Mouse (Mus musculus) limb, embryonic 12.5 days (tissue): ENCODE data around the gene Gtf2i. TPM values are rescaled to one million over a fixed set of nuclear protein-coding genes. Genes with fewer than 3 reads are reported as not detected.
A peak's percentile ranks its signal among the peaks of the same experiment; 100 is the strongest.
"Not testable (repeated sequence)": the region's sequence is repeated elsewhere in the genome, so short reads cannot be mapped to it uniquely, and the experiment has no call there.

Source experiments
- ATAC-seq: fragments of 200-750 bp; cut with Nextera tagmentation; 2 replicates; pipeline ENCODE4 v1.8.0; 2017; ENCODE audit warnings: low read depth, moderate TSS enrichment; ENCODE audit not compliant: insufficient number of reproducible peaks, insufficient read depth, low FRiP score, low TSS enrichment
- H3K27ac ChIP-seq: fragments of 300-500 bp; sonication (generic); 2 replicates; pipeline ENCODE4 v1.5.1; 2016; ENCODE audit warnings: mild to moderate bottlenecking, moderate library complexity
- H3K27me3 ChIP-seq: fragments of 300-500 bp; sonication (generic); 2 replicates; pipeline ENCODE4 v1.6.1; 2016; ENCODE audit warnings: mild to moderate bottlenecking, moderate library complexity
- H3K36me3 ChIP-seq: fragments of 300-500 bp; sonication (generic); 2 replicates; pipeline ENCODE4 v1.6.1; 2016; ENCODE audit warnings: mild to moderate bottlenecking, moderate library complexity
- H3K4me1 ChIP-seq: fragments of 300-500 bp; sonication (generic); replicated peaks from 2 replicates; pipeline ENCODE4 v1.6.1; 2016
- H3K4me2 ChIP-seq: fragments of 300-500 bp; sonication (generic); 2 replicates; pipeline ENCODE4 v1.6.1; 2016; ENCODE audit warnings: mild to moderate bottlenecking, moderate library complexity
- H3K4me3 ChIP-seq: fragments of 300-500 bp; sonication (generic); replicated peaks from 2 replicates; pipeline ENCODE4 v1.5.1; 2016; ENCODE audit warnings: mild to moderate bottlenecking
- H3K9ac ChIP-seq: fragments of 300-500 bp; sonication (generic); replicated peaks from 2 replicates; pipeline ENCODE4 v1.6.1; 2016; ENCODE audit warnings: mild to moderate bottlenecking, moderate library complexity
- H3K9me3 ChIP-seq: fragments of 300-500 bp; sonication (generic); 2 replicates; pipeline ENCODE4 v1.6.1; 2016; ENCODE audit warnings: mild to moderate bottlenecking, moderate library complexity
- WGBS: fragments of 180-500 bp; shearing (Covaris S2); methylation state at CpG from one replicate; pipeline ENCODE4 v1.1.7; 2016; 5-methylcytosine and 5-hydroxymethylcytosine counted together
- polyA plus RNA-seq: library from polyadenylated mRNA; unstranded; fragments of >200 nt; fragmentation: Nextera tagmentation; extraction: Ambion mirVana; gene quantifications from 2 replicates; pipeline ENCODE4 v1.2.1, GENCODE M21; 2016

Gene Gtf2i
- polyA plus RNA-seq, 1 experiment from 2014 or later: 235 TPM

- Histone ChIP-seq H3K4me3 (no peak overlapping the region), H3K4me2 (no peak overlapping the region), H3K9me3 (no peaks in the 10 kb centered on the region), H3K9ac (no peak overlapping the region), H3K4me1 (no peaks in the 10 kb centered on the region), H3K36me3 (no peaks in the 10 kb centered on the region), H3K27me3 (no peaks in the 10 kb centered on the region), H3K27ac (no peak overlapping the region)
- ATAC-seq: no peak
- 89% methylated on average over 5 of the region's 5 CpGs for WGBS
Observed at GRCm38 (mm10) chr5:134341721-134342120, 27.2 kb upstream of the Gtf2i start.

GRCm38 (mm10) chr5:134341321-134341720, 26.8 kb upstream of the Gtf2i start:
- 76% methylated on average over 10 of the region's 10 CpGs for WGBS
- Histone ChIP-seq H3K27me3 (no peaks in the 10 kb centered on the region), H3K9me3 (no peaks in the 10 kb centered on the region), H3K4me2 (no peak overlapping the region), H3K4me1 (no peaks in the 10 kb centered on the region), H3K36me3 (no peaks in the 10 kb centered on the region), H3K4me3 (no peak overlapping the region), H3K27ac (no peak overlapping the region), H3K9ac (no peak overlapping the region)
- ATAC-seq: no peak

GRCm38 (mm10) chr5:134340101-134340522, 25.6 kb upstream of the Gtf2i start:
- no peak overlapping the region for H3K27ac ChIP-seq
- no peak overlapping the region for H3K9ac ChIP-seq
- H3K4me2 ChIP-seq: no peak overlapping the region
- ATAC-seq: no peak
- no peaks in the 10 kb centered on the region for H3K9me3 ChIP-seq
- no peaks in the 10 kb centered on the region for H3K36me3 ChIP-seq
- no peaks in the 10 kb centered on the region for H3K4me1 ChIP-seq
- H3K27me3 ChIP-seq: no peaks in the 10 kb centered on the region
- H3K4me3 ChIP-seq: no peak overlapping the region
- 39% methylated on average over 6 of the region's 6 CpGs for WGBS

GRCm38 (mm10) chr5:134337012-134337411, 22.5 kb upstream of the Gtf2i start:
- not testable (repeated sequence) for H3K9ac ChIP-seq

GRCm38 (mm10) chr5:134332743-134333142, 18.2 kb upstream of the Gtf2i start:
- Histone ChIP-seq H3K9ac (no peak overlapping the region), H3K4me2 (no peak overlapping the region), H3K27me3 (no peaks in the 10 kb centered on the region), H3K27ac (peak overlapping the region; percentile 25; the same call in 1 of the 2 replicates), H3K4me3 (no peak overlapping the region), H3K9me3 (no peaks in the 10 kb centered on the region), H3K4me1 (peaks cover 8% of the 10 kb centered on the region; the same call in 1 of the 2 replicates), H3K36me3 (no peaks in the 10 kb centered on the region)
- ATAC-seq: no peak
- 34% methylated on average over 8 of the region's 8 CpGs for WGBS

More at GRCm38 (mm10) chr5:134337012-134337411, 22.5 kb upstream of the Gtf2i start:
- not testable (repeated sequence) for ATAC-seq, H3K4me2 ChIP-seq, H3K4me3 ChIP-seq, H3K27ac ChIP-seq, H3K36me3 ChIP-seq, H3K4me1 ChIP-seq, H3K27me3 ChIP-seq, H3K9me3 ChIP-seq
- WGBS: 47% methylated on average over 2 of the region's 2 CpGs

GRCm38 (mm10) chr5:134330082-134330481, 15.5 kb upstream of the Gtf2i start:
- Histone ChIP-seq H3K9ac (no peak overlapping the region), H3K4me1 (peaks cover 8% of the 10 kb centered on the region; the same call in 1 of the 2 replicates), H3K27ac (no peak overlapping the region), H3K27me3 (no peaks in the 10 kb centered on the region), H3K9me3 (no peaks in the 10 kb centered on the region), H3K4me2 (no peak overlapping the region), H3K4me3 (no peak overlapping the region), H3K36me3 (no peaks in the 10 kb centered on the region)
- WGBS: 84% methylated on average over 2 of the region's 2 CpGs
- ATAC-seq: no peak

- Histone ChIP-seq H3K4me3 (no peak overlapping the region), H3K9ac (no peak overlapping the region), H3K4me2 (no peak overlapping the region), H3K4me1 (peaks cover 8% of the 10 kb centered on the region; the same call in 1 of the 2 replicates), H3K27me3 (no peaks in the 10 kb centered on the region), H3K9me3 (no peaks in the 10 kb centered on the region), H3K36me3 (no peaks in the 10 kb centered on the region), H3K27ac (no peak overlapping the region)
- ATAC-seq: no peak
- 79% methylated on average over 4 of the region's 4 CpGs for WGBS
Observed at GRCm38 (mm10) chr5:134329311-134329710, 14.8 kb upstream of the Gtf2i start.

GRCm38 (mm10) chr5:134328482-134329001, 14.0 kb upstream of the Gtf2i start:
- 85% methylated on average over 6 of the region's 6 CpGs for WGBS
- peaks cover 8% of the 10 kb centered on the region; the same call in 1 of the 2 replicates for H3K4me1 ChIP-seq

GRCm38 (mm10) chr5:134325856-134326566, 11.5 kb upstream of the Gtf2i start:
- no peak overlapping the region for H3K9ac ChIP-seq
- H3K36me3 ChIP-seq: no peaks in the 10 kb centered on the region
- H3K4me1 ChIP-seq: peaks cover 18% of the 10 kb centered on the region
- no peaks in the 10 kb centered on the region for H3K9me3 ChIP-seq
- H3K4me3 ChIP-seq: no peak overlapping the region
- H3K4me2 ChIP-seq: no peak overlapping the region
- ATAC-seq: no peak
- no peak overlapping the region for H3K27ac ChIP-seq
- no peaks in the 10 kb centered on the region for H3K27me3 ChIP-seq
- 76% methylated on average over 13 of the region's 13 CpGs for WGBS

More at GRCm38 (mm10) chr5:134328482-134329001, 14.0 kb upstream of the Gtf2i start:
- H3K9me3 ChIP-seq: no peaks in the 10 kb centered on the region
- H3K36me3 ChIP-seq: no peaks in the 10 kb centered on the region
- H3K9ac ChIP-seq: no peak overlapping the region
- no peaks in the 10 kb centered on the region for H3K27me3 ChIP-seq
- ATAC-seq: no peak
- no peak overlapping the region for H3K4me3 ChIP-seq
- no peak overlapping the region for H3K4me2 ChIP-seq
- H3K27ac ChIP-seq: no peak overlapping the region

- Histone ChIP-seq H3K4me1 (peaks cover 16% of the 10 kb centered on the region), H3K27ac (peak overlapping the region; percentile 68; the same call in 1 of the 2 replicates), H3K9ac (no peak overlapping the region), H3K4me3 (no peak overlapping the region), H3K27me3 (no peaks in the 10 kb centered on the region), H3K36me3 (no peaks in the 10 kb centered on the region), H3K4me2 (no peak overlapping the region), H3K9me3 (no peaks in the 10 kb centered on the region)
- no peak for ATAC-seq
- WGBS: 9% methylated on average over 2 of the region's 2 CpGs
Observed at GRCm38 (mm10) chr5:134323869-134324268, 9.3 kb upstream of the Gtf2i start.

GRCm38 (mm10) chr5:134323311-134323710, 8.8 kb upstream of the Gtf2i start:
- no peak overlapping the region for H3K27ac ChIP-seq
- no peaks in the 10 kb centered on the region for H3K36me3 ChIP-seq
- H3K9ac ChIP-seq: no peak overlapping the region
- H3K4me2 ChIP-seq: no peak overlapping the region
- WGBS: 87% methylated on average over 13 of the region's 13 CpGs
- no peaks in the 10 kb centered on the region for H3K9me3 ChIP-seq
- no peak for ATAC-seq
- H3K4me3 ChIP-seq: no peak overlapping the region
- no peaks in the 10 kb centered on the region for H3K27me3 ChIP-seq
- H3K4me1 ChIP-seq: peaks cover 16% of the 10 kb centered on the region
